Mouse (Mus musculus): ENCODE data around the gene Asphd1. TPM values are rescaled to one million over a fixed set of nuclear protein-coding genes. Genes with fewer than 3 reads are reported as not detected.

Asphd1 gene
- polyA plus RNA-seq, 1 experiment from 2014 or later: 0.16 TPM

- H3K27ac ChIP-seq (ENCODE audit: low read depth, low read length): no peak overlapping the region
- 53% methylated on average over 9 of the region's 9 CpGs for WGBS
- H3K36me3 ChIP-seq (ENCODE audit: control insufficient read depth, insufficient read depth): no peaks in the 10 kb centered on the region; the same call in 1 of the 2 replicates
- no peaks in the 10 kb centered on the region for H3K4me1 ChIP-seq (replicated peaks; ENCODE audit: control insufficient read depth, insufficient read depth, low read length)
- H3K27me3 ChIP-seq (replicated peaks; ENCODE audit: control insufficient read depth, insufficient read depth, low read length): peaks cover 9% of the 10 kb centered on the region; the same call in 1 of the 2 replicates
- no peak overlapping the region for H3K9ac ChIP-seq (ENCODE audit: low read depth, low read length)
- H3K9me3 ChIP-seq (ENCODE audit: control insufficient read depth): no peaks in the 10 kb centered on the region
- TF ChIP-seq CTCF (IDR thresholded peaks at IDR 0.05; ENCODE audit: low read depth): no peak
- no peak overlapping the region for H3K4me2 ChIP-seq (replicated peaks; ENCODE audit: low read depth)
- no peak overlapping the region for H3K4me3 ChIP-seq (ENCODE audit: low read depth, low read length)
- no peak for ATAC-seq
Measured at GRCm38 (mm10) chr7:126959780-126960179, 10.4 kb upstream of the Asphd1 start.

- no peak overlapping the region for H3K9ac ChIP-seq (ENCODE audit: low read depth, low read length)
- no peaks in the 10 kb centered on the region; the same call in 1 of the 2 replicates for H3K36me3 ChIP-seq (ENCODE audit: control insufficient read depth, insufficient read depth)
- H3K27me3 ChIP-seq (replicated peaks; ENCODE audit: control insufficient read depth, insufficient read depth, low read length): peaks cover 17% of the 10 kb centered on the region
- ATAC-seq: no peak
- WGBS: 52% methylated on average over 3 of the region's 3 CpGs
- no peaks in the 10 kb centered on the region for H3K9me3 ChIP-seq (ENCODE audit: control insufficient read depth)
- no peak overlapping the region for H3K27ac ChIP-seq (ENCODE audit: low read depth, low read length)
- peaks cover 1% of the 10 kb centered on the region; the same call in 1 of the 2 replicates for H3K4me1 ChIP-seq (replicated peaks; ENCODE audit: control insufficient read depth, insufficient read depth, low read length)
- no peak overlapping the region for H3K4me3 ChIP-seq (ENCODE audit: low read depth, low read length)
- TF ChIP-seq CTCF (IDR thresholded peaks at IDR 0.05; ENCODE audit: low read depth): no peak
- no peak overlapping the region for H3K4me2 ChIP-seq (replicated peaks; ENCODE audit: low read depth)
Measured at GRCm38 (mm10) chr7:126955125-126955524, 5.7 kb upstream of the Asphd1 start.

- no peaks in the 10 kb centered on the region for H3K36me3 ChIP-seq (ENCODE audit: control insufficient read depth, insufficient read depth)
- 0% methylated on average over 7 of the region's 8 CpGs for WGBS
- TF ChIP-seq CTCF (IDR thresholded peaks at IDR 0.05; ENCODE audit: low read depth): no peak
- H3K27ac ChIP-seq (ENCODE audit: low read depth, low read length): no peak overlapping the region
- H3K4me1 ChIP-seq (replicated peaks; ENCODE audit: control insufficient read depth, insufficient read depth, low read length): peaks cover 8% of the 10 kb centered on the region; the same call in 1 of the 2 replicates
- no peak overlapping the region for H3K4me3 ChIP-seq (ENCODE audit: low read depth, low read length)
- no peaks in the 10 kb centered on the region for H3K9me3 ChIP-seq (ENCODE audit: control insufficient read depth)
- ATAC-seq: no peak
- H3K4me2 ChIP-seq (replicated peaks; ENCODE audit: low read depth): no peak overlapping the region
- H3K27me3 ChIP-seq (replicated peaks; ENCODE audit: control insufficient read depth, insufficient read depth, low read length): peaks cover 19% of the 10 kb centered on the region
- no peak overlapping the region for H3K9ac ChIP-seq (ENCODE audit: low read depth, low read length)
Measured at GRCm38 (mm10) chr7:126952646-126953045, 3.3 kb upstream of the Asphd1 start.

- H3K4me3 ChIP-seq (ENCODE audit: low read depth, low read length): no peak overlapping the region
- 38% methylated on average over 4 of the region's 4 CpGs for WGBS
- peaks cover 8% of the 10 kb centered on the region; the same call in 1 of the 2 replicates for H3K4me1 ChIP-seq (replicated peaks; ENCODE audit: control insufficient read depth, insufficient read depth, low read length)
- no peak overlapping the region for H3K9ac ChIP-seq (ENCODE audit: low read depth, low read length)
- TF ChIP-seq CTCF (IDR thresholded peaks at IDR 0.05; ENCODE audit: low read depth): no peak
- no peak for ATAC-seq
- H3K36me3 ChIP-seq (ENCODE audit: control insufficient read depth, insufficient read depth): no peaks in the 10 kb centered on the region
- H3K27ac ChIP-seq (ENCODE audit: low read depth, low read length): no peak overlapping the region
- no peak overlapping the region for H3K4me2 ChIP-seq (replicated peaks; ENCODE audit: low read depth)
- no peaks in the 10 kb centered on the region for H3K9me3 ChIP-seq (ENCODE audit: control insufficient read depth)
- peaks cover 19% of the 10 kb centered on the region for H3K27me3 ChIP-seq (replicated peaks; ENCODE audit: control insufficient read depth, insufficient read depth, low read length)
Measured at GRCm38 (mm10) chr7:126951741-126952140, 2.4 kb upstream of the Asphd1 start.

- no peak; the same call in 1 of the 2 replicates for ATAC-seq
- no peak overlapping the region for H3K9ac ChIP-seq (ENCODE audit: low read depth, low read length)
- no peak overlapping the region for H3K27ac ChIP-seq (ENCODE audit: low read depth, low read length)
- H3K4me1 ChIP-seq (replicated peaks; ENCODE audit: control insufficient read depth, insufficient read depth, low read length): peaks cover 8% of the 10 kb centered on the region; the same call in 1 of the 2 replicates
- peak overlapping the region; percentile 90 for H3K4me2 ChIP-seq (replicated peaks; ENCODE audit: low read depth)
- no peak for TF ChIP-seq CTCF (IDR thresholded peaks at IDR 0.05; ENCODE audit: low read depth)
- WGBS: 9% methylated on average over 26 of the region's 26 CpGs
- peaks cover 19% of the 10 kb centered on the region for H3K27me3 ChIP-seq (replicated peaks; ENCODE audit: control insufficient read depth, insufficient read depth, low read length)
- H3K36me3 ChIP-seq (ENCODE audit: control insufficient read depth, insufficient read depth): no peaks in the 10 kb centered on the region
- no peaks in the 10 kb centered on the region for H3K9me3 ChIP-seq (ENCODE audit: control insufficient read depth)
- peak overlapping the region; percentile 46; the same call in 1 of the 2 replicates for H3K4me3 ChIP-seq (ENCODE audit: low read depth, low read length)
Measured at GRCm38 (mm10) chr7:126950647-126951615, 1.5 kb upstream of the Asphd1 start.

Measured in intestine, postnatal 0 days (tissue).